Mouse (Mus musculus) megakaryocyte, embryonic 14.5 days (primary cell): ENCODE measurements at regions not wholly inside any gene's neighbourhood (a gene's known extent, or its start where the extent isn't known, plus 50 kb on each side); places are given as distances from the start of the nearest gene placed in this dataset.

ENCODE experiments used
- FLI1 ChIP-seq: IDR thresholded peaks from 2 replicates; pipeline ENCODE4 v1.6.1; 2012; ENCODE audit warnings: low read length, inconsistent platforms, mixed read lengths
- GATA1 ChIP-seq: IDR thresholded peaks from 3 replicates; pipeline ENCODE4 v1.6.1; 2012; ENCODE audit warnings: mixed read lengths, low read length, inconsistent platforms, borderline replicate concordance

GRCm38 (mm10) chr2:173976314-173977053, 99.6 kb upstream of the Stx16 start:
- no peak for TF ChIP-seq GATA1
- no peak for TF ChIP-seq FLI1
